Mouse (Mus musculus) adrenal gland, postnatal 4 days (tissue): Measurements from ENCODE around the gene Cep170. TPM values are rescaled to one million over a fixed set of nuclear protein-coding genes. Genes with fewer than 3 reads are reported as not detected.
"Not testable (repeated sequence)": the region's sequence is repeated elsewhere in the genome, so short reads cannot be mapped to it uniquely, and the experiment has no call there.

Source experiments
- DNase-seq, 2 experiments: peaks; one replicate each; pipeline ENCODE4 v3.0.0; 2021 to 2022; ENCODE audit warnings: low spot score in 2 of 2, mixed read lengths in 2 of 2
- long read RNA-seq, 2 experiments: library from polyadenylated mRNA; stranded (forward); transcript quantifications; one replicate each; pipeline ENCODE4 v2.0.0; 2021
- total RNA-seq, 2 experiments: library from RNA; stranded (reverse); gene quantifications; 2 replicates each; pipeline ENCODE4 v1.2.3; 2021

Gene Cep170
- 10 to 100 TPM; 42.7 to 43.6 TPM for total RNA-seq
- long read RNA-seq, experiment 1, partial matches to known transcripts: 0 of 2 reads
- long read RNA-seq, experiment 1, other reads (novel, unspliced or antisense): 1 of 2 reads
- long read RNA-seq, experiment 2, partial matches to known transcripts: 3 of 4 reads
- long read RNA-seq, experiment 2, other reads (novel, unspliced or antisense): 0 of 4 reads

DNA sequence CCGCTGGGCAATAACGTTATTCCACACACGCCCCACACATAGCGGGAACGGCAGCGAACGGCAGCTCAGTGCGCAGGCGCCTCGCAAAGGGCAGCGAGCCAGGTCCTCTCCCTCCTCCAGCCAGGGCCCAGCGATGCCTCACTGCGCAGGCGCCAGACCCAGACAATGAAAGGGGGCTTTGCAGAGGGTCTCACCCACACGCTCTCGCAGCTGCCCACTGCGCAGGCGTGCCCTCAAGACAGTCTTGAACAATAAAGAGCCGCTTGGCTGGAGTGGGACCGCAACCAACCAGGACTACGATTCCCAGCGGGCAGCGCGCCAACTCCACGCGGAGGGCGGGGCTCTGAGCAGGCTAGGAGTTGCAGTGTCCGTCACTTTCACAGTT lies at the start of gene Cep170:
Gene Cep170, minus strand, starts transcription at position 32 of the 385 bp plus-strand sequence.
- peak; percentile 91 to 97 for DNase-seq

DNA sequence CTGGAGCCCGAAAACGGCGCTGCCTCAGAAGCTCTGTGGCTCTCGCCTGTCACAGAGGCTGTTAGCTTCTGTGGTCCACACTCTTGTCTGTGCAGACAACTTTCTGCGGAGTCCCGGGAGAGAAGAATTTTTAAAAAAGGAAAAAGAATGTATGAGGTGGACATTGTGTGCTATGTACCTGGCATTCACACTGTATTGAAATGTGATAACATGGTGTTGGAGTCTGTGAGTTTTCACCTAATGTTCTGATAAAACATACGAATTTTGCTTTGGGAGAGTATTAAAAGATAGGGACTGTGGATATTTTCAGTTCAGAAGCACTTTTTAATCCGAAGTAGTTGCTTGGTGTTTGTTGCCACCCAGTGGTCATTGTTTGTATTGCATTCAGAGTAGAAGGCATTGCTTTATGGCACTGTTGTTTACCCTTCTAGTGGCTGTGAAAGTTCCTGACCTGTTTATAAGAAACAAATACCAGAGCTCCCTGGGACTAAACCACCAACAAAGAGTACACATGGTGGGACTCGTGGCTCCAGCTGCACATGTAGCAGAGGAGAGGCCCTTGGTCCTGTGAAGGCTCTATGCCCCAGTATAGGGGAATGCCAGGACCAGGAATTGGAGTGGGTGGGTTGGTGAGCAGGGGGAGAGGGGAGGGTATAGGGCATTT lies 48.2 kb upstream of the Cep170 start:
- DNase-seq: peak in 1 of 2 experiments; percentile 26

DNA sequence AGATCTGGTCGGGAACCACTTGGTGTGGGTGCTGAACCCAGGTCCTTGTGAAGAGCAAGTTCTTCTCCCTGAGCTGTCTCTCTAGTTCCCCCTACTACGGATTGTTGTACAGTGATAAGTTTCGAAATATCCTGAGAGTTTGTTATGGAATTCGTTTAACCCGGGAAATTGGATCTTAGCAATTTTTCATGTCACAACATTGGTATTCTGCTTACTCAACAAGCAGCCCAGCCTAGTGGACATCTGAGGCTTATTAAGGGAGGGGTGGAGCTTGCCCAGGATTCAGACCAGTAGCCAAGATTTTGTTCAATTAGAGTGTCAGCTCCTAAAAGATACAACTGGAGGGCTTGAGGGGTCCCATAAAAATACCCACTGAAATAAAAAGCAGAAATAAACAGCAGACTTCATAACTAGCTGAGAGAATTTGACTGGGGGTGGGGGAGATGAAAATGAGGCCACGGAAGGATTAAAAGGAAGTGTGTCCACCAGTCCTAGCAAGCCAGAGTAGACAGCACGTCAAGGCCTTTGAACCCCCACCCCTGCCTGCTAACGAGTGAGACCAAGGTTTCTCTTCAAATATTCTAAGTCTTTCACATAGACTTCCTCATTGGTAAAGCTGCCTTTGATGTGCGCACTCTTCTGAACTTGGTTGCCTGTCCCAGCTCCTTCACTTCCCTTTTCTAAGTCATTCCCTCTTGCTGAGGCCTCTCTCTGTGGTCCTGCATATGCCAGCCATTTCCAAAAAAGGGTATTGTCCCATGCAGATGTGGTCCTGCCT lies 39.1 kb upstream of the Cep170 start:
- no peak for DNase-seq

DNA sequence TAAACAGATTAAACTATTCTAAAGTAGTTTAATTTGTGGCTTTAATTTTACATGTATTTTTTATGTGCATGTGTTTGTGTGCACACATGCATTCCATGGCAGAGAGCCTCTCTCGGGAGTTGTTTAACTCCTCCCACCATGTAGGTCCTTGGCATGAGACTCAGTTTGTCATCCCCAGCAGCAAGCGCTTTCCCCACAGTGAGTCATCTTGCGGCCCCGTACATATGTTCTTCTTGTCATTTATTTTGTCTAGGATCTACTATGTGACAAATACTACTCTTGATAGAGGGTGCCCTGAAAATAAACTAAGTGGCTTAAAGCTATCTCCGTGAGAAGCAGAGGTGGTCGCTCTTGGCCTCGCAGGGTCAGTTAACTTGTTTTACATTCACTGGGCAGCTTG lies 37.5 kb upstream of the Cep170 start:
- no peak for DNase-seq

DNA sequence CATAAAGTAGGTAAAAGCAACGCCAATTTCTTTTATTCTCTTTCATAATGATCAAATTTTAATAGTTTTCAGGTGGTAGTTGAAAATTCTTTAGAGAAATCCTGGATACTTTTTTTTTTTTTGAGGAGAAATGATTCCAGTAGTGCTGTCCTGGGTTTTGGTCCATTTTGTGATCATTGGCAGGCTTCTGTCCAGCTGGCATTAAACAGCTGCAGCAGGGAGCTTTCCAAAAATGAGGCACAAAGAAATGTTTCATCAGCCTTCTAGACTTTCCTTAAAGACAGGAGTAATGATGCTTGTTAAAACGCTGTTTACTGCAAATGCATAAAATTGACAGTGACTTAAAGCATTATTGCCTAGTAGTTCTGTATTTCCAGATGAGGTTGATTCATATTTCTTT lies 35.5 kb upstream of the Cep170 start:
- no peak for DNase-seq

DNA sequence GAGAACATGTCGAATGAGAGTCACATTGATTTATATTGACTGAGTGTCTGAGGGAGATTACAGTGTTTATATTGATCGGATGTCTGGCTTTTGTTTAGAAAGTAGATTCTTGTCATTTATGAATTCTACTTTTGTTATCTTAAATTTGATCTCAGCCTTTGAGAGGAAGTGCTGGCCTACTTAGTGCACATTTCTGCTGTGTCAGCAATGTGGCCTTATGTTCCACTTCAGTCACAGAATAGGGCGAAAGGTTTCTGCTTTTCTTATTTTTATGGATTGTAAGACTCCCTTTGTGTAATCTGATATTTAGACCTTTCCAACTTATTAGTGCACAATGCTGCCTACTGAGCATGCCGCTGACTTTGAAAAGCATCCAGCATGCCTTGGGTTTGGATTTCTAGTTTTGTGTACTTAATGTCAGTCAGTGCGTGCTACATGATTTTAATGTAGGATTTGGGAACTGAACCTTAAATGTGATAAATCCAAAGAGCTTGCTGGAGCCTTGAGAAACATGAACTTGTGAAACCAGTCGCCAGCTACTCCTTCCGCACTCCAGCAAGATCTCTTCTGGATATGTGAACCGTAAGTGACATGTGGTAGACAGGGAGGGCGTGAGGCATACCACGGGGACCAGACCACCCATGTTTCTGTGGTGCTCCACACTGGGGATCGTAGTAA lies 34.9 kb upstream of the Cep170 start:
- DNase-seq: no peak

DNA sequence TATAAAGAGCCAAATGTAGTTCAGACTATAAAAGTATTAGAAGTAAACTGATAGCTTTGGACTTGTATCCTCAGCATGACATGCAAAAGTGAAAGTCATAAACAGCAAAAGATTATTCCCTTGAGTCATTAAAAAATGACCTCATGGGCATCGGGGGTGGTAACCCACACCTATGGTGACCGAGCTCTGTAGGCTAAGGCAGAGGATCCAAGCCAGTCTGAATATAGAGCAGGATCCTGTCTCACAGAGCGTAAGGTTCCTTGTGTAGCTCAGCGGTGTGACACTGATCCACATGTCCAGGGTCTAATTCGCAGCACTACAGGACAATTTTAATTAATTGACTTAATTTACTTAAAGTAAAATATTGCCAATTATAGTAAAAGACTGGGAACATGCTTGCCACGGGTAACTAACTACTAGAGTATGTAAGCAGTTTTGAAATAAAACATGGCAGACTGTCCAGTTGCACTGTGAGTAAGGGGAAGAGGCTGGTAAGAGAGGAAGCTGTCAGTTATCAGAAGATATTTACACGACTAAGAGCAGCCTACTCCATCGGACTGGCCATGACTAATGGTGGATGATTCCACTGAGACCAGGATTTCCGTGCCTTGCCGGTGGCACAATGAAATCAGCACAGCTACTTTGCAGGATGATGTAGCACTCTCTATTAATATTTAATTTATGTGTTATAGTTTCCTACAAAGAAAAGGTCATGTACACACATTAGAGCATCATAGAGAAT lies 33.4 kb upstream of the Cep170 start:
- DNase-seq: no peak

DNA sequence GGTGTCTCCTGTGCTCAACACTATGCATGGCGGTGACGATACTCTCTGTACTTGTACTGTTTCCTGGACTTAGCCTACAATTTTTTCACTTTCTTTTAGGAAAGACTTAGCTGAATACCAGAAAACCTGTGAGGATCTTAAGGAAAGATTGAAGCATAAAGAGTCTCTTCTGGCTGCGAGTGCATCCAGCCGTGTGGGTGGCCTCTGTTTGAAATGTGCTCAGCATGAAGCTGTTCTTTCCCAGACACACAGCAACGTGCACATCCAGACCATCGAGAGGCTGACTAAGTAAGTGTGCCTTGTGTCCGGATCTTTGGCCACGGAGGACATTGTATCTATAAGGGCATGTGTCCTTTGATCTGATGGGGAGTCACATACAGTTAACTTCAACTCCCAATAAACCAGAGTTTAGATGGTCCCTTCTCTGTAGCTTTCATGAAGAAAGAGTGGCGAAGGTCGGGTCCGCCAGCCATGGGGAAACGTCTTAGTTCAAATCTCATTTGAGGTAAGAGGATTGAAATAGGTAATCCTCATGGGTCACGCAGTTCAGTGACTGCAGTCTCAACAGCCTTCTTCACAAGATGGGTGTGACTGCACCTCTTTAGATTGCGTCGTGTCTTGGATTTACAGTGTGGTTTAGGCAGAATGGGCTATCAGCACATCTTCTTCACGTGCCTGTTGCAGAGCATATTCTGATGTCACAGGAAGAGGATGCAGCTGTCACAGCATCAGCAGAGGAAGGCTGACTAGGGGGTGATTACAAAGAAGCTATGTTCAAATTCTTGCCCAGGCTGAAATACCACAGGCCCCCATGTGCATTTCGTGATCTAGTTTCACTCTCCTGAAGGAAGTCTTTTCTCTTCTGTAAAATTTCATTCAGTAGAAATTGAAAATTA lies 31.5 kb upstream of the Cep170 start:
- DNase-seq: no peak

DNA sequence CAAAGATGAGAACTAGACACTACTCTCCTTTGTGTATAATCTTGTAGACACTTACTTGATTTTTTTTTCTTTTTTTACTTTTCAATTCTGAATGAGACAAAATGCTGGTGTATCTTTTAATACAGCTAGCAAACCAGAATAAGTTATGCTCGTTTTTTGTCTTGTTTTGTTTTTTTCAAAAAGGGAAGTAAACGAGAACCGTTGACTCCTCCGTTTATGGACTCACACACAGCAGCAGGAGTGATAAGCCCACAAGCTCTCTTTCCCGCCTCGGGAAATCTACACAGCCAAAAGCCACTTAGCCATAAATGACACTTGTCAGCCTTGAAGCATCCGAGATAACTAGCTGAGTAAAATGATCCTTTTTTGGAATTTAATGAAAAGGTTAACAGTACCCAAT lies 22.7 kb upstream of the Cep170 start:
- not testable (repeated sequence) for DNase-seq

DNA sequence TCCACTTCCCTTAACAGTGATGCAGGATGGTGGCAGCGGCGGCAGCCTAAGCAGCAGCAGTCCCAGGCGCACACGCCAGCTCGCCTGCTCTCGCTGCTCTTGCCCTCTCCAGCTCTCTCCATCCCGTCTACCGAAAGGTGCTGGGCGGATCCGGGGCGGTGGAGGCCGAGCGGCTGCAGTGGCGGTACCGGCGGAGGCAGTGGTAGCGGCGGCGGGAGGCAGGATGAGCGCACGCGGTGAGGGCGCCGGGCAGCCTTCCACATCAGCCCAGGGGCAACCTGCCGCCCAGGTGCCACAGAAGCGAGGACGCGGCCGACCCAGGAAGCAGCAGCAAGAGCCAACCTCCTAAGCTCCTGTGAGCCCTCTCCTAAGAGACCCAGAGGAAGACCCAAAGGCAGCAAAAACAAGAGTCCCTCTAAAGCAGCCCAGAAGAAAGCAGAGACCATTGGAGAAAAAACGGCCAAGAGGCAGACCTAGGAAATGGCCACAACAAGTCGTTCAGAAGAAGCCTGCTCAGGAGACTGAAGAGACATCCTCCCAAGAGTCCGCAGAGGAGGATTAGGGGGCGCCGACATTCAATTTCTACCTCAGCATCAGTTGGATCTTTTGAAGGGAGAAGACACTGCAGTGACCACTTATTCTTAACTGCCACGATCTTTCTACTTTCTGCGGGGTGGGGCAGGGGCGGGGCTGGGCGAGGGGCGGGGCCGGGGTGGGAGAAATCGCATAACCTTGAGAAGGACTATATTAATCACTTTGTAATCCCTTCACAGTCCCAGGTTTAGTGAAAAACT lies 21.8 kb upstream of the Cep170 start:
- DNase-seq: no peak

DNA sequence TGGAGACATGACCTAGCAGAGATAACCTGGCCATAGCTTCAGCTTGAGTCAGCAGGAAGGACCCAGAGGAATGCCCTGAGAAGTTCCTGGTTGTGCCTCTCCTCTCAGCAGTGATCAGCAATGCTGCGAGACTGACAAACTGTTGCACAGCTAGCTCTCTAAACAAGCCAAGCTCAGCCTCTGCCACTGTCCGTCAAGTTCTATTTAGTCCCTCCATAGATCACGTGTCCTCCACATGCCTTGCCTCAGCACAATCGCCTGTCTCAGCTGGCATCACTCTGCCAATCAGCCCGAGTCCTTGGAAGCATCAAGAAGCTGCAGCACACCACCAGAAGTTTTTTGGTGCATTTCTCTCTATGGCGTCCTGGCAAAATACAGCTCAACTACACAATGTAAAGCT lies 21.0 kb upstream of the Cep170 start:
- DNase-seq: no peak

DNA sequence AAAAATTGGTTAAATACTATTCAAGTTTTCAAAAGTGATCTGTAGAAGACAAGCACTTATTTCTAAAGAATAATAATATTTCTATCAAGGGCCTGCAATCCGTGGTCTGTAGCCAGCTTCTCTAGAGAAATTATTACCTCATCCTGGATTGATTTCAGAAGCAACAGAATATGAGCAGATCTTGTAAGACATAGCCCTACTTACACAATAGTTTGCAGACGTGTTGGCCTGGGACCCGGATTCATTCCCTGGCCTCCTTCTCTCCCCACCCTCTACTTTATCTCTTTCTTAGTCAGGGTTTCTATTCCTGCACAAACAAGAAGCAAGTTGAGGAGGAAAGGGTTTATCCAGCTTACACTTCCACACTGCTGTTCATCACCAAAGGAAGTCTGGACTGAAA lies 20.1 kb upstream of the Cep170 start:
- no peak for DNase-seq

DNA sequence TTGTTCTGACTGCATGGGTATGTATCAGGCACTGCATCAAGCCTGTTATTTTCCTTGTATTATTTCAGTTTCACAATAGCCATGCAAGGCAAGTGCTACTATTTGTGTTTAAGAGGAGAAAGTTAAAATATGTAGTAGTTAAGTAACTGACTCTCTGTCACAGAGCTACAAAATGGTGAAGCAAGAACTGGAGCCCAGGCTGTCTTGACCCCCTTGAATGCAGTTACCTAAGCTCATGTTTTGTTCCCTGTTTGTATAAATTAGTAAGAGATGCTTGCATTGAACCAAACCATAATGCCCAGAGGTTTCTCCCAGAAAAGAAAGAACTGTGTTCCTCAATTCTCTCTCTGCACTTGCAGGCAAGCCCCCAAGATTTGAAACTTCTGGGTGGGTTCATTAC lies 19.4 kb upstream of the Cep170 start:
- DNase-seq: no peak

DNA sequence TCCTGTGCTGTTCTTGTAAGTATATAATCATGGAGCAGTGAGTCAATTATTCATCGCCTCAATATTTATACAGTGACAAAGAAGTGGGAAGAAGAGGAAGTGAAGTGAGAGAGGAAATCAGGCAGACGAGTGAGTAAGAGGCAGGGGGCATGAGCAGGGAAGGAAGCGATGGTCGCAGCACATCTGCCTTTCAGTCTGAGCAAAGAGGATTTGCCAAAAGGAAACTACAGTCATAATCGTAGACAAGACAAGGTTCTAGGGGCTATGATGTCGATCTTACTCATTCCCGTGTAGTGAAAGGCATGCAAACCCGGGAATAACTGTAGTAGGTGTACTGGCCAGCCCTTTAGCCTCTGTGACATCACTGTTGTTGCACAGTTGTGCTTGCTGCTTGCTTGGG lies 18.7 kb upstream of the Cep170 start:
- DNase-seq: no peak

DNA sequence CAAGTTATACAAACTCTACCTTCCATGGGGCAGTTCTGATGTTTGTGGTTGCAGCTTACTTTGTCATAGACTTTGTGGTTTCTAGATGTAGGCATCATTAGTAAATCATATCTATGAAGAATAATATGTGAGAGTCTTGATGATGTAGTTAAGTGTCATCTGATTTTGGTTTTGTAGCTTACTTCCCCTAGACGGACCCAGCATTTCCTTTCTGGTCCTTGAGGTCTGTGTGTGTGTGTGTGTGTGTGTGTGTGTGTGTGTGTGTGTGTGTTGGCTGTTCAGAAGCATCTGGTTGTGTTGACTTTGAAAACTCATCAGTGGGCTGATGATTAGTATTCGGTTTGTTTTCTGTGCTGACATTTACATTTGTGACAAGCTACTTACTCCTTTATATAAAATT lies 18.2 kb upstream of the Cep170 start:
- no peak for DNase-seq

DNA sequence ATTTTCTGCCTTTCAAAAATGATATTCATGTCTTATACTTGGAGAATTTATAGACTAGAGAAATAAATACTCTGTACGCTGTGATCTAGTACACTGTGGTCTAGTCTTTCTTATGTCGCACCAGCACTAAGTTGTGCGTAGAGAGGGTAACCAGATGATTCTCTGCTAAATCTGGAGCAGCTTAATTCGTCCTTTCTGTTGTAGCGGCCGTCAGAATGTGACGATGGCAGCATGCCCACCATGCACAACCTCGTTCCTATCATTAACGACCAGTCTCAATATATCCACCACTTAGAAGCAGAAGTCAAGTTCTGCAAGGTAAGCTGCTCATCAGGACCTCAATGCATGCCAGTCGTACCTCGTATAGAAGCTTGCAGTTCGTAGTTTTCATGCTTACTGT lies 14.8 kb upstream of the Cep170 start:
- DNase-seq: no peak

DNA sequence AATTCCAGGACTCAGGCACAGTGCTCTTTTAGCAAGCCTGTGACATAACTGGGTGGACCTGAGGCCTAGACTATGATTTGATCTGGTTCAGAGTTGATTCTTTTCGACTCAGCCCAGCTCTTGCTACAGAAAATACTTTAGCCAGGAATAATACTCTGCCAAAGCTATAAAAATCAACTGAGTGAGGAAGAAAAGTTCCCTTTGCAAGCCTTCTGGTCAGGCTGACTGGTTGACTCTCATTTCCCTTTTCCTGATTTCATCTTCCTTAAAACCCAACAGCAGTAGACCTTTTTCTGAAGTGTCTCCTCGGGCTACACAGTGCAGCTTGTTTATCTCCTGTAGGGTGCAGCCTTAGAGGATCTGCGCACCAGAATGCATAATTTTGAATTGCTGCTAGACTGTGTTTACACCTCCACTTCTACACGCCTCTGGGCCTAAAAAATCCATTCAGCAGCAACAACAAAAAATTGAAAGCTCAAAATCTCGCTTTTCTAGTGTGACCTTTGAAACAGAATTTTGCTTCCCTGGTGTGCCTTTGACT lies 14.1 kb upstream of the Cep170 start:
- DNase-seq: no peak

DNA sequence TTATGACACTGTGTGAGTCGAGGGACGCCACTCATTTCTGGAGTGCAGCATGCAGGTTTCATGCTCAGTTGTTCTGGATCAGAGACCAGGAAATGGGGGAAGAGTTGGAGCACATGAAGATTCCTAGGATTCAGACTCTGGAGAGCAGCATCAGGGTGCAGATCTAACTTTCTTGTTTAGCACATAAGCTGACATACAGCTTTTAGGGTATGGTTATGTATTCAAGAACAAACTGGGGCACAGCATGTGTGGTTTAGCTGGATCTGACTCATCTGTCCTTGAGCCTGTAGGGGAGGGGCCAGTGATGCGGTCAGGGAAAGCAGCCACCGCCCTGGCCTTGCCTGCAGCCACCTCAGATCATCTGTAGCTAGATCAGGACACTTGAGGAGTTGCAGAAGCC lies 13.5 kb upstream of the Cep170 start:
- DNase-seq: no peak

DNA sequence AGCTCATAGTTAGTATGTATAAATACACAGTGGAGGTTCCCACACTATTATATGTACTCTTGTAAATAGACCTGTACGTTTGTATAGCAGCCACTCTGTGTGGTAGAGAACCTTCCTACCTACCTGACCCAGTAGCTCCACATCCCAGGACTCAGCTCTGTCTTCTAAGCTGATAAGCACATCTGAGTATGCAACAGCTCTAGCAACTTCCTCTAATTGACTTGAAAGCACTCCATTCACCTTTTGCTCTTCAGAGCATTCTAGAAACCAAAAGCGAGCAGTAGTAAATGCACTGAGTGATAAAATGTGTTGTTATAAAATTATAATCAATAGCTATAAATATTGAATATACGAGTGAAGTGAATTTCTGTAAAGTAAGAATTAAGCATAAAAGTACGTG lies 13.1 kb upstream of the Cep170 start:
- DNase-seq: no peak
